Mouse (Mus musculus): ENCODE measurements around the gene Paqr5. TPM values are rescaled to one million over a fixed set of nuclear protein-coding genes. Genes with fewer than 3 reads are reported as not detected.

Gene Paqr5
- total RNA-seq, 4 experiments from 2014 or later: not detected

- peak; percentile 28 for DNase-seq (ENCODE audit: low spot score)
Measured at GRCm38 (mm10) chr9:61960753-61961152, 65.9 kb downstream of the Paqr5 start.

GRCm38 (mm10) chr9:61959921-61960569 is 66.6 kb downstream of the Paqr5 start:
- DNase-seq (ENCODE audit: low spot score): no peak

GRCm38 (mm10) chr9:61954707-61955106 is 71.9 kb downstream of the Paqr5 start:
- no peak for DNase-seq (ENCODE audit: low spot score)

GRCm38 (mm10) chr9:61952241-61952640 is 74.4 kb downstream of the Paqr5 start:
- no peak for DNase-seq (ENCODE audit: low spot score)

- peak; percentile 72 for DNase-seq (ENCODE audit: low spot score)
Measured at GRCm38 (mm10) chr9:61947402-61948346, 79.0 kb downstream of the Paqr5 start.

- peak; percentile 95 for DNase-seq (ENCODE audit: low spot score)
Measured at GRCm38 (mm10) chr9:61946623-61947401, 79.8 kb downstream of the Paqr5 start, which contains the start of gene Kif23. Gene Kif23 (minus strand): TSS chr9:61946774.

- DNase-seq (ENCODE audit: low spot score): no peak
Measured at GRCm38 (mm10) chr9:61945973-61946611, 80.6 kb downstream of the Paqr5 start.

GRCm38 (mm10) chr9:61941054-61941453 is 85.6 kb downstream of the Paqr5 start:
- DNase-seq (ENCODE audit: low spot score): no peak

- DNase-seq (ENCODE audit: low spot score): no peak
Measured at GRCm38 (mm10) chr9:61933333-61933732, 93.3 kb downstream of the Paqr5 start.

GRCm38 (mm10) chr9:61932009-61932408 is 94.6 kb downstream of the Paqr5 start:
- DNase-seq (ENCODE audit: low spot score): no peak

- no peak for DNase-seq (ENCODE audit: low spot score)
Measured at GRCm38 (mm10) chr9:61925086-61925660, 101.5 kb downstream of the Paqr5 start.

GRCm38 (mm10) chr9:61920331-61920730 is 106.3 kb downstream of the Paqr5 start:
- DNase-seq (ENCODE audit: low spot score): no peak

- DNase-seq (ENCODE audit: low spot score): no peak
Measured at GRCm38 (mm10) chr9:61919464-61919863, 107.2 kb downstream of the Paqr5 start.

- DNase-seq (ENCODE audit: low spot score): no peak
Measured at GRCm38 (mm10) chr9:61917436-61917835, 109.2 kb downstream of the Paqr5 start.

- no peak for DNase-seq (ENCODE audit: low spot score)
Measured at GRCm38 (mm10) chr9:61916986-61917385, 109.7 kb downstream of the Paqr5 start.

GRCm38 (mm10) chr9:61915393-61916005 is 111.2 kb downstream of the Paqr5 start:
- no peak for DNase-seq (ENCODE audit: low spot score)

- no peak for DNase-seq (ENCODE audit: low spot score)
Measured at GRCm38 (mm10) chr9:61914917-61915300, 111.7 kb downstream of the Paqr5 start.

- DNase-seq (ENCODE audit: low spot score): peak; percentile 97
Measured at GRCm38 (mm10) chr9:61914203-61914916, 112.3 kb downstream of the Paqr5 start, which contains the start of gene Rplp1. Gene Rplp1 (minus strand): TSS chr9:61914542.

- no peak for DNase-seq (ENCODE audit: low spot score)
Measured at GRCm38 (mm10) chr9:61911300-61912128, 115.1 kb downstream of the Paqr5 start.
